ENCODE assay signal across 22 mouse cellular contexts in the genomic region with DNA sequence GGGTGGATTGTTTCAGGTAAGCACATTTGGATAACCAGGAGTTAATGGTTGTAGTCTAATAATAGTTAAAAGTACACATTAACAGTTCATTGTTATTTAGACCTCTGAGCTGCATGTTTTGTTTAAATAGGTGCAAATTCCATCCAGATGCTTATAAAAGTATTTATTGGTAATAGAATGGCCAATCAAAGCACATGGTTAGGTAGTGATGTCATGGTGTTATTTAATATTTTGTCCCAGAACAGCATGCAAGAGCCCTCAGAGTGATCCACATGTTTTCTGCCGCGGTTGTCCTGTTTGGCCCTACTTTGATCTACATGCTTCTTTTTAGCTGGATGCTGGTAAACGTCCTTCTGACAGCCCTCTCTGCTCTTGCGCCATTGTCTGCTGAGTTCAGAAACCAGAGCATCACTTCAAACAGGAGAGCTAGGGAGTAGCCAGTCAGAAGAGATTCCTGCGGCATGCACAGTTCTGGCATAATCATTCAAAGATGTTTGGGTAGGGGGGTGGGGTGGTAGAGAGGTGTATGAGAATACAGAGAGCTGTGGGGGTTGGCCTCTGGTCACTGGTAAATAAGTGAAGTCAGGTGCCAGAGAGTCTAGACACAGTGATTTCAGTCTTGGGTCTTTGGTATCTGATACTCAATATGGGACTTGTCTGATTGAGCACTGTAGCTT.
DNase-seq lines count a peak whose midpoint lies in the region; ATAC-seq and TF ChIP-seq lines count a peak whose summit lies in the region.
"Had no signal": no experiment of that assay in that cellular context is flagged by ENCODE, and none has a peak within 500 bp of the region (broad histone marks: within the 10 kb centered on the region; RNA-seq: fewer than 3 reads in every experiment).

No protein-coding gene starts in this region.

- DNase-seq in heart, adult 11 months = peak; percentile 55
- no peak for DNase-seq in heart, adult 2 months
- DNase-seq in neural tube, embryonic 10.5 days (ENCODE audit: extremely low spot score, low spot score) = peak; percentile 33
- DNase-seq in limb, embryonic 10.5 days (ENCODE audit: low spot score) = peak; percentile 81
- DNase-seq in frontal cortex, postnatal 14 days (ENCODE audit: low spot score in 2 of 2) = no peak
- DNase-seq in cerebellum, adult 11 months = no peak
- DNase-seq: adrenal gland, postnatal 36 days; cerebellum, adult 9-11 months; forebrain, postnatal 0 days; gastrocnemius, postnatal 36 days; heart, postnatal 4 days; liver; lung, adult 18-20 months; lung, postnatal 36 days; right cerebral cortex, postnatal 4 days had no signal

- no peaks in the 10 kb centered on the region for H3K27me3 ChIP-seq in heart, adult 2 months (ENCODE audit: control insufficient read depth, insufficient read depth, low read length)
- H3K27me3 ChIP-seq in neural tube, embryonic 15.5 days (replicated peaks) = no peaks in the 10 kb centered on the region
- no peaks in the 10 kb centered on the region for H3K27me3 ChIP-seq in limb, embryonic 10.5 days (ENCODE audit: low read depth, poor library complexity, severe bottlenecking)
- H3K27me3 ChIP-seq: heart, embryonic 12.5 days; midbrain, embryonic 13.5 days; neural tube, embryonic 12.5 days had no signal

- TF ChIP-seq EP300 in heart, adult 2 months (IDR thresholded peaks at IDR 0.05; ENCODE audit: insufficient read depth, low read depth, low read length) = no peak

- intact Hi-C loops in heart, adult 2 months (cut with DNase I) = no loop called here

- no peak overlapping the region for H3K9ac ChIP-seq in heart, adult 2 months (ENCODE audit: low read depth, low read length)
- no peak overlapping the region for H3K9ac ChIP-seq in neural tube, embryonic 15.5 days (replicated peaks)
- H3K9ac ChIP-seq: forebrain, postnatal 0 days; heart, embryonic 12.5 days; midbrain, embryonic 13.5 days; neural tube, embryonic 12.5 days had no signal

- no peak for TF ChIP-seq POLR2A in heart, adult 2 months (IDR thresholded peaks at IDR 0.05; ENCODE audit: insufficient read depth, low read depth, low read length)

- ATAC-seq in neural tube, embryonic 15.5 days (ENCODE audit: low FRiP score) = no peak
- no peak for ATAC-seq in erythroblast, adult 5-6 weeks (replicated peaks; ENCODE audit: low FRiP score, poor library complexity, severe bottlenecking)
- ATAC-seq: forebrain, postnatal 0 days; intestine, postnatal 0 days; midbrain, embryonic 13.5 days had no signal

- no peaks in the 10 kb centered on the region for H3K36me3 ChIP-seq in heart, adult 2 months (ENCODE audit: control insufficient read depth, insufficient read depth, low read length)
- peaks cover 31% of the 10 kb centered on the region for H3K36me3 ChIP-seq in neural tube, embryonic 15.5 days
- peaks cover 16% of the 10 kb centered on the region for H3K36me3 ChIP-seq in limb, embryonic 10.5 days

- 70% methylated on average over 5 of the region's 5 CpGs for WGBS in heart, adult 2 months
- 74% methylated on average over 5 of the region's 5 CpGs for WGBS in neural tube, embryonic 15.5 days
- 15% methylated on average over 5 of the region's 5 CpGs for WGBS in limb, embryonic 10.5 days

- no peak overlapping the region for H3K27ac ChIP-seq in heart, adult 2 months
- H3K27ac ChIP-seq in neural tube, embryonic 15.5 days (replicated peaks) = no peak overlapping the region
- peak overlapping the region; percentile 87 for H3K27ac ChIP-seq in limb, embryonic 10.5 days
- H3K27ac ChIP-seq: left cerebral cortex, adult 2 months; midbrain, embryonic 13.5 days; neural tube, embryonic 12.5 days had no signal

- no peaks in the 10 kb centered on the region for H3K79me2 ChIP-seq in heart, adult 2 months (replicated peaks; ENCODE audit: control insufficient read depth, insufficient read depth, low read length)

- no peaks in the 10 kb centered on the region for H3K4me1 ChIP-seq in heart, adult 2 months (ENCODE audit: control insufficient read depth, insufficient read depth, low read length)
- no peaks in the 10 kb centered on the region for H3K4me1 ChIP-seq in neural tube, embryonic 15.5 days
- peaks cover 55% of the 10 kb centered on the region for H3K4me1 ChIP-seq in limb, embryonic 10.5 days
- H3K4me1 ChIP-seq: heart, embryonic 12.5 days; midbrain, embryonic 13.5 days; neural tube, embryonic 12.5 days had no signal

- H3K4me3 ChIP-seq in heart, adult 2 months = no peak overlapping the region
- no peak overlapping the region for H3K4me3 ChIP-seq in neural tube, embryonic 15.5 days (replicated peaks)
- H3K4me3 ChIP-seq in limb, embryonic 10.5 days = peak overlapping the region; percentile 31
- H3K4me3 ChIP-seq: heart, embryonic 12.5 days; left cerebral cortex, adult 2 months; midbrain, embryonic 13.5 days; neural tube, embryonic 12.5 days had no signal

- H3K9me3 ChIP-seq in neural tube, embryonic 15.5 days (replicated peaks) = no peaks in the 10 kb centered on the region
- no peaks in the 10 kb centered on the region for H3K9me3 ChIP-seq in limb, embryonic 10.5 days (replicated peaks)
- H3K9me3 ChIP-seq: heart, embryonic 12.5 days; midbrain, embryonic 13.5 days; neural tube, embryonic 12.5 days had no signal

- no peak for TF ChIP-seq CTCF in heart, adult 2 months (IDR thresholded peaks at IDR 0.05)

- no peak overlapping the region for H3K4me2 ChIP-seq in neural tube, embryonic 15.5 days
- H3K4me2 ChIP-seq: heart, embryonic 12.5 days; midbrain, embryonic 13.5 days; neural tube, embryonic 12.5 days had no signal

Comparison
In these comparisons a context has a peak if more than half of its experiments do, and no peak if none do; other contexts are left out.
1. DNase-seq: peak in heart, adult 11 months (single experiment), neural tube, embryonic 10.5 days (single experiment) and limb, embryonic 10.5 days (single experiment); none in heart, adult 2 months (0 of 2), frontal cortex, postnatal 14 days (0 of 2) and cerebellum, adult 11 months (single experiment).